Mouse (Mus musculus) gonadal fat pad, adult 2 months (tissue): Measurements from ENCODE around the gene Lnpep. TPM values are rescaled to one million over a fixed set of nuclear protein-coding genes. Genes with fewer than 3 reads are reported as not detected.

Experiments used
- DNase-seq: peaks from one replicate; pipeline ENCODE4 v3.0.0-alpha.2; 2012; ENCODE audit warnings: low read depth
- polyA plus RNA-seq: library from polyadenylated mRNA; depleted of rRNA; stranded (reverse); fragments of >200 nt; gene quantifications from 2 replicates; pipeline ENCODE4 v1.2.3, GENCODE M21; 2012; rRNA removed

Gene Lnpep
- polyA plus RNA-seq, 1 experiment: 12.3 TPM

DNA sequence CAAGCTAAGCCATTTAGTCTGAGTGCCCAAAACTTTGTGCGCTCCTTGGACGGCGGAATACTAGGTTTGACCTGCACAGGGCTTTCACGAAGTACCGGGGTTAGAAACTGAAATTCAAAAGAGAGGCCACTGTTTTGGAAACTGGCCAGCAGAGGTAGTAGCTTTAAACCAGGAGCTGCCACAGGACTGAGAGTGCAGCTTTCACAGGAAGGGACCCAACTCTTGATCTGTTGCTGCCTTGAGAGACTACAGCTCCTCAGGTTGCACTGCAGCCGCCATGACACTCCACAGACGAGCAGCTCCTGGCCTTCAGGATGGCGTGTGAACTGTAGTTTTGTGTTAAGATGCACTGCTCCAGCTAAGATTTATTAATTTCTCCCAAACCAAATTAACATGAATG is 132.7 kb downstream of the Lnpep start:
- DNase-seq: no peak

DNA sequence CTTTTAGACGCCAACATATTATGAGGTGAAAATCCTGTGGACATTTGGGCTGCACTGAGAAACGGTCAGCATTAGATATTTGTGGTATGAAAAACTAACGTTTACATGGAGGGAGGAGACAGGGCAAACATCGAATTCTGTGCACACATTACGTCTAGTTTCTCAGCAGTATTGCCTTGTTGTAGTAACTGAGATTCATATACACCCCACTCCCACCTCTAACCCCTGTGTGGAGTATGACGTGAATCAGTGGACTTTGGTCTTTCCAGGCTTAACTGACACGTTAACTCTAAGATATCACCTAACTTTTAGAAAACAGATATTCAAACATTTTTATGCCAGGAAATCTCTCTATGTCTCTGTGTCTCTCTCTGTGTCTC is 133.2 kb downstream of the Lnpep start:
- no peak for DNase-seq

DNA sequence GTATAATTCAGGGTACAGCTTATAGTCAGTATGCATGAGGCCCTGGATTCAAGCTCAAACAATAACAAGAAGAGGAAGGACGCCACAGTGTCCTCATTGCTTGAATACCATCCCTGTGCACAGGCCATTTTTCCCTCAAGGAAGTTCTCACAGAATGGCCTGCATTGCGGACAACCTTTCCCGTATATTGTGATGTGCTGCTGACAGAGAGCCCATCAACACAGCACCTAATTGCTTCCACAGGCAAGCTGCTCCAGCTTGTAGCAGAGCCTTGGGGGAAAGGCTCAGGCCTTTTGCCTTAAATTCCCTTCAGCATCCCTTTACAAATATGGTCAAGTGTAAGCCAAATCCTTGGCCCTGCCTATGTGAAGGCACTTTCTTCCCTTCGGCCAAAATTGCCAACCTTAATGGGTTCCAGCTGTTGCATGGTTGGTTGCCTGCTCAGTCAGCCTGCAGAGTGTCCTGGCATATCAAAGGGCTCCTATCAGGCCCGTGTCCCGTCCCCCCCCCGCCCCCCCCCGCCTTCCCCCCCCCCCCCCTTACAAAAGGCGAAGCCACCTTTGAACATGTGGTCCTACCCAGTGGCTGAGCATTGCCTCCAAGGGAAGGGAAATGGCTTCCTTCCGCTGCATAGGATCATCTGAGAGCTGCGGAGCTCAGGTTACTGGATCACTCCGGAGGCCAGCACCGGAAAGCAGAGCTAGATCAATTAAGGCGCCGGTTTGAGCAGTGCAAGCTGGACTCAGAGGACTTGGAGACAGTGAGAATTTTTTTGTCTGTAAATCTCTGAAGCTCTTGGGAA is 133.8 kb downstream of the Lnpep start:
- DNase-seq: no peak

DNA sequence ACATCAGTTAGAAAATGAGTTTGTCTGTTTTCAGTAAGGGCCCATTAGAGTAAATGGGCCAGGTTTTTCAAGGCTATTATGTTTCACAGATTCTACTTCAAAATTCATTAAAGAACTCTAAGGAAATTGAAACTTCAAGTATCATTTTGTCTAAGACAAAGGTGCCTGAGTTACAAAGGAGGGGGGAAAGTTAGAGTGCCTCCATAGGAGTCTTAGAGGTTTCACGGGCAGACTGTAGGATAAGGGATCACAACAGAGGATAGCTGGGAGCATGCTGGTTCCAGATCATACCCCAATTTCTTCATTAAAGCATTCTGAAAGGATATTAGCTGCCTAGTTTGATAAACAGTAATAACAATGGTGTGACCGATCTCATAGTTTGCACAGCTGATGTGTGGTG is 139.1 kb downstream of the Lnpep start:
- DNase-seq: no peak

Other genes starting within 250 kb of the Lnpep start
- 0.89 and 1.8 TPM in 2 replicates for gene Lix1, start 222.4 kb downstream of the Lnpep start, polyA plus RNA-seq
- not detected in 2 replicates for gene Vmn2r90, start 78.7 kb upstream of the Lnpep start, polyA plus RNA-seq
- 80.0 and 90.9 TPM in 2 replicates for gene Spaca6, start 202.1 kb upstream of the Lnpep start, polyA plus RNA-seq
- 0.32 and 0.92 TPM in 2 replicates for gene Has1, start 230.2 kb upstream of the Lnpep start, polyA plus RNA-seq